Mouse (Mus musculus) heart, embryonic 16.5 days (tissue): Measurements from ENCODE around the gene Acaca. TPM values are rescaled to one million over a fixed set of nuclear protein-coding genes. Genes with fewer than 3 reads are reported as not detected.

Experiments used
- polyA plus RNA-seq: library from polyadenylated mRNA; unstranded; fragments of >200 nt; fragmentation: Nextera tagmentation; extraction: Ambion mirVana; gene quantifications from 2 replicates; pipeline ENCODE4 v1.2.1, GENCODE M21; 2015

The Acaca gene
- polyA plus RNA-seq, 1 experiment from 2014 or later = 5.1 TPM

Other genes starting within 250 kb of the Acaca start
- 18.7 and 19.3 TPM in 2 replicates for gene Ddx52, start 187.6 kb upstream of the Acaca start, polyA plus RNA-seq
- 8.3 and 9.2 TPM in 2 replicates for gene Synrg, start 165.2 kb upstream of the Acaca start, polyA plus RNA-seq
- gene Dusp14, start 60.4 kb upstream of the Acaca start, polyA plus RNA-seq = 6.3 and 7.2 TPM in 2 replicates
- 17.3 and 20.7 TPM in 2 replicates for gene Tada2a, start 72 bp upstream of the Acaca start, polyA plus RNA-seq
- not detected in 2 replicates for gene Gm11437, start 37.8 kb downstream of the Acaca start, polyA plus RNA-seq